Mouse (Mus musculus): Measurements from ENCODE around the gene Gigyf1. TPM values are rescaled to one million over a fixed set of nuclear protein-coding genes. Genes with fewer than 3 reads are reported as not detected.

The Gigyf1 gene
- 10 to 100 TPM; 28.6 to 29.1 TPM for total RNA-seq (2021)

- intact Hi-C loops (cut with DNase I): loop anchor here (5.0 kb wide), 1 partner anchor 239 kb away; no protein-coding TSS in a partner anchor
- DNase-seq (ENCODE audit: low spot score): no peak
Observed at GRCm38 (mm10) chr5:137518436-137518835, at the start of gene Gigyf1. Gene Gigyf1, plus strand, starts transcription at chr5:137518548.

- intact Hi-C loops (cut with DNase I): no loop called here
- DNase-seq (ENCODE audit: low spot score): no peak
Observed at GRCm38 (mm10) chr5:137472252-137472904, 46.0 kb upstream of the Gigyf1 start.

GRCm38 (mm10) chr5:137474351-137474750, 44.0 kb upstream of the Gigyf1 start:
- DNase-seq (ENCODE audit: low spot score): no peak
- intact Hi-C loops (cut with DNase I): no loop called here

GRCm38 (mm10) chr5:137476964-137477363, 41.4 kb upstream of the Gigyf1 start, which contains the start of gene Zan:
Gene Zan, minus strand, starts transcription at chr5:137477064.
- no peak for DNase-seq (ENCODE audit: low spot score)
- intact Hi-C loops (cut with DNase I): no loop called here

GRCm38 (mm10) chr5:137481138-137481537, 37.2 kb upstream of the Gigyf1 start:
- peak; percentile 40 for DNase-seq (ENCODE audit: low spot score)
- intact Hi-C loops (cut with DNase I): loop anchor here (5.0 kb wide), 1 partner anchor 349 kb away; no protein-coding TSS in a partner anchor

GRCm38 (mm10) chr5:137481897-137482296, 36.5 kb upstream of the Gigyf1 start:
- DNase-seq (ENCODE audit: low spot score): no peak
- intact Hi-C loops (cut with DNase I): loop anchor here (2.0 to 5.0 kb wide), 2 partner anchors 19 to 350 kb away; no protein-coding TSS in a partner anchor

- intact Hi-C loops (cut with DNase I): no loop called here
Observed at GRCm38 (mm10) chr5:137485071-137485850, 33.1 kb upstream of the Gigyf1 start.

GRCm38 (mm10) chr5:137485851-137486155, 32.5 kb upstream of the Gigyf1 start:
- no peak for DNase-seq (ENCODE audit: low spot score)
- intact Hi-C loops (cut with DNase I): no loop called here

More at GRCm38 (mm10) chr5:137485071-137485850, 33.1 kb upstream of the Gigyf1 start:
- DNase-seq (ENCODE audit: low spot score): no peak

- intact Hi-C loops (cut with DNase I): no loop called here
- no peak for DNase-seq (ENCODE audit: low spot score)
Observed at GRCm38 (mm10) chr5:137487616-137488015, 30.7 kb upstream of the Gigyf1 start.

- intact Hi-C loops (cut with DNase I): no loop called here
- DNase-seq (ENCODE audit: low spot score): peak; percentile 27
Observed at GRCm38 (mm10) chr5:137491559-137491958, 26.8 kb upstream of the Gigyf1 start.

GRCm38 (mm10) chr5:137493831-137494230, 24.5 kb upstream of the Gigyf1 start:
- intact Hi-C loops (cut with DNase I): no loop called here
- DNase-seq (ENCODE audit: low spot score): peak; percentile 23

GRCm38 (mm10) chr5:137500186-137500585, 18.2 kb upstream of the Gigyf1 start:
- intact Hi-C loops (cut with DNase I): loop anchor here (2.0 to 10.0 kb wide), 3 partner anchors 17 to 208 kb away; partner anchors contain the start of genes Slc12a9 and Ufsp1
- DNase-seq (ENCODE audit: low spot score): no peak

GRCm38 (mm10) chr5:137501709-137502666, 16.4 kb upstream of the Gigyf1 start, which contains the start of gene Pop7:
Gene Pop7, minus strand, starts transcription at chr5:137502518.
- intact Hi-C loops (cut with DNase I): loop anchor here (2.0 to 10.0 kb wide), 5 partner anchors 19 to 210 kb away; partner anchors contain the start of genes Mospd3, Slc12a9 and Ufsp1

GRCm38 (mm10) chr5:137502667-137503110, 15.7 kb upstream of the Gigyf1 start:
- no peak for DNase-seq (ENCODE audit: low spot score)
- intact Hi-C loops (cut with DNase I): loop anchor here (2.0 to 10.0 kb wide), 4 partner anchors 28 to 210 kb away; partner anchors contain the start of genes Mospd3, Slc12a9 and Ufsp1

More at GRCm38 (mm10) chr5:137501709-137502666, 16.4 kb upstream of the Gigyf1 start, which contains the start of gene Pop7:
- DNase-seq (ENCODE audit: low spot score): peak; percentile 100

- no peak for DNase-seq (ENCODE audit: low spot score)
- intact Hi-C loops (cut with DNase I): loop anchor here (5.0 to 10.0 kb wide), 2 partner anchors 169 to 212 kb away; partner anchors contain the start of genes Slc12a9 and Ufsp1
Observed at GRCm38 (mm10) chr5:137504041-137504440, 14.3 kb upstream of the Gigyf1 start.

- peak; percentile 73 for DNase-seq (ENCODE audit: low spot score)
- intact Hi-C loops (cut with DNase I): loop anchor here (1.0 to 5.0 kb wide), 2 partner anchors 20 to 142 kb away; no protein-coding TSS in a partner anchor
Observed at GRCm38 (mm10) chr5:137510014-137510501, 8.3 kb upstream of the Gigyf1 start.

GRCm38 (mm10) chr5:137510573-137511390, 7.6 kb upstream of the Gigyf1 start:
- DNase-seq (ENCODE audit: low spot score): no peak
- intact Hi-C loops (cut with DNase I): loop anchor here (1.0 to 5.0 kb wide), 2 partner anchors 20 to 142 kb away; no protein-coding TSS in a partner anchor

GRCm38 (mm10) chr5:137511706-137512105, 6.6 kb upstream of the Gigyf1 start:
- DNase-seq (ENCODE audit: low spot score): no peak
- intact Hi-C loops (cut with DNase I): loop anchor here (5.0 kb wide), 1 partner anchor 141 kb away; no protein-coding TSS in a partner anchor
